Mouse (Mus musculus) forebrain, embryonic 13.5 days (tissue): Measurements from ENCODE around the gene Hus1b. TPM values are rescaled to one million over a fixed set of nuclear protein-coding genes. Genes with fewer than 3 reads are reported as not detected.
A peak's percentile ranks its signal among the peaks of the same experiment; 100 is the strongest.

Experiments used
- ATAC-seq: fragments of 200-750 bp; cut with Nextera tagmentation; 2 replicates; pipeline ENCODE4 v1.8.0; 2017
- H3K27ac ChIP-seq: fragments of 300-500 bp; sonication (generic); 2 replicates; pipeline ENCODE4 v1.5.1; 2015; ENCODE audit warnings: inconsistent platforms, mild to moderate bottlenecking, moderate library complexity
- H3K27me3 ChIP-seq: fragments of 300-500 bp; sonication (generic); 2 replicates; pipeline ENCODE4 v1.6.1; 2015; ENCODE audit warnings: mild to moderate bottlenecking, inconsistent platforms
- H3K36me3 ChIP-seq: fragments of 300-500 bp; sonication (generic); 2 replicates; pipeline ENCODE4 v1.6.1; 2015; ENCODE audit warnings: mild to moderate bottlenecking, inconsistent platforms; ENCODE audit not compliant: poor library complexity, severe bottlenecking
- H3K4me1 ChIP-seq: fragments of 300-500 bp; sonication (generic); 2 replicates; pipeline ENCODE4 v1.6.1; 2015; ENCODE audit warnings: inconsistent platforms
- H3K4me2 ChIP-seq: fragments of 300-500 bp; sonication (generic); 2 replicates; pipeline ENCODE4 v1.6.1; 2015; ENCODE audit warnings: inconsistent platforms, mild to moderate bottlenecking, moderate library complexity
- H3K4me3 ChIP-seq: fragments of 300-500 bp; sonication (generic); 2 replicates; pipeline ENCODE4 v1.5.1; 2015; ENCODE audit warnings: mild to moderate bottlenecking, inconsistent platforms
- H3K9ac ChIP-seq: fragments of 300-500 bp; sonication (generic); 2 replicates; pipeline ENCODE4 v1.6.1; 2015; ENCODE audit warnings: mild to moderate bottlenecking, inconsistent platforms
- H3K9me3 ChIP-seq: fragments of 300-500 bp; sonication (generic); replicated peaks from 2 replicates; pipeline ENCODE4 v1.6.1; 2016; ENCODE audit warnings: inconsistent platforms
- WGBS: fragments of 180-500 bp; shearing (Covaris S2); methylation state at CpG from one replicate; pipeline ENCODE4 v1.1.7; 2015; 5-methylcytosine and 5-hydroxymethylcytosine counted together
- polyA plus RNA-seq: library from polyadenylated mRNA; unstranded; fragments of >200 nt; fragmentation: Nextera tagmentation; extraction: Ambion mirVana; gene quantifications from 2 replicates; pipeline ENCODE4 v1.2.1, GENCODE M21; 2015

Gene Hus1b
- polyA plus RNA-seq, 1 experiment from 2014 or later = not detected

GRCm38 (mm10) chr13:30974247-30974630, 26.7 kb upstream of the Hus1b start:
- no peaks in the 10 kb centered on the region for H3K27me3 ChIP-seq
- peak overlapping the region; percentile 67 for H3K4me2 ChIP-seq
- WGBS = 29% methylated on average over 5 of the region's 5 CpGs
- ATAC-seq = peak; percentile 51
- no peaks in the 10 kb centered on the region for H3K36me3 ChIP-seq
- H3K4me1 ChIP-seq = peaks cover 14% of the 10 kb centered on the region; the same call in 1 of the 2 replicates
- peak overlapping the region; percentile 90 for H3K4me3 ChIP-seq
- H3K27ac ChIP-seq = no peak overlapping the region
- H3K9ac ChIP-seq = peak overlapping the region; percentile 92
- no peaks in the 10 kb centered on the region for H3K9me3 ChIP-seq

GRCm38 (mm10) chr13:30973501-30974246, 26.1 kb upstream of the Hus1b start, which contains the start of the genes Exoc2 and Gm5447:
Exoc2 (minus strand) TSS chr13:30974093.
Gm5447 (plus strand) TSS chr13:30974204.
- WGBS = under 1% methylated on average over 52 of the region's 54 CpGs
- ATAC-seq = peak; percentile 99
- Histone ChIP-seq H3K9me3 (no peaks in the 10 kb centered on the region), H3K27me3 (no peaks in the 10 kb centered on the region), H3K4me2 (peak within 1 kb of the TSS; percentile 67), H3K4me1 (peaks cover 14% of the 10 kb centered on the region; the same call in 1 of the 2 replicates), H3K36me3 (no peaks in the 10 kb centered on the region), H3K27ac (peak within 1 kb of the TSS; percentile 88), H3K4me3 (peak within 1 kb of the TSS; percentile 90), H3K9ac (peak within 1 kb of the TSS; percentile 92)

GRCm38 (mm10) chr13:30972102-30972501, 24.5 kb upstream of the Hus1b start:
- Histone ChIP-seq H3K4me3 (no peak overlapping the region), H3K36me3 (no peaks in the 10 kb centered on the region), H3K27ac (no peak overlapping the region), H3K4me1 (peaks cover 16% of the 10 kb centered on the region; the same call in 1 of the 2 replicates), H3K9ac (no peak overlapping the region), H3K4me2 (no peak overlapping the region), H3K27me3 (no peaks in the 10 kb centered on the region), H3K9me3 (no peaks in the 10 kb centered on the region)
- no peak for ATAC-seq
- 89% methylated on average over 2 of the region's 2 CpGs for WGBS

GRCm38 (mm10) chr13:30971047-30971446, 23.5 kb upstream of the Hus1b start:
- ATAC-seq = no peak
- WGBS = 94% methylated on average over 3 of the region's 3 CpGs
- Histone ChIP-seq H3K9me3 (no peaks in the 10 kb centered on the region), H3K27me3 (no peaks in the 10 kb centered on the region), H3K36me3 (no peaks in the 10 kb centered on the region), H3K4me3 (no peak overlapping the region), H3K4me2 (no peak overlapping the region), H3K4me1 (peaks cover 27% of the 10 kb centered on the region), H3K9ac (no peak overlapping the region), H3K27ac (no peak overlapping the region)

GRCm38 (mm10) chr13:30968311-30968710, 20.8 kb upstream of the Hus1b start:
- Histone ChIP-seq H3K4me3 (no peak overlapping the region), H3K36me3 (no peaks in the 10 kb centered on the region), H3K9me3 (no peaks in the 10 kb centered on the region), H3K9ac (no peak overlapping the region), H3K27ac (no peak overlapping the region), H3K4me1 (peaks cover 26% of the 10 kb centered on the region), H3K27me3 (no peaks in the 10 kb centered on the region), H3K4me2 (no peak overlapping the region)
- no peak for ATAC-seq
- 64% methylated on average over 4 of the region's 4 CpGs for WGBS

- Histone ChIP-seq H3K4me2 (peak overlapping the region; percentile 45), H3K9me3 (no peaks in the 10 kb centered on the region), H3K27me3 (no peaks in the 10 kb centered on the region), H3K4me1 (peaks cover 19% of the 10 kb centered on the region), H3K9ac (no peak overlapping the region), H3K27ac (no peak overlapping the region; the same call in 1 of the 2 replicates), H3K36me3 (no peaks in the 10 kb centered on the region), H3K4me3 (no peak overlapping the region)
- 20% methylated on average over 10 of the region's 10 CpGs for WGBS
- ATAC-seq = peak; percentile 63
Observed at GRCm38 (mm10) chr13:30966507-30966911, 18.9 kb upstream of the Hus1b start.

- Histone ChIP-seq H3K27ac (no peak overlapping the region), H3K4me1 (peaks cover 16% of the 10 kb centered on the region), H3K9ac (no peak overlapping the region), H3K36me3 (no peaks in the 10 kb centered on the region), H3K4me2 (no peak overlapping the region), H3K9me3 (no peaks in the 10 kb centered on the region), H3K27me3 (no peaks in the 10 kb centered on the region), H3K4me3 (no peak overlapping the region)
- 50% methylated on average over 2 of the region's 2 CpGs for WGBS
- no peak for ATAC-seq
Observed at GRCm38 (mm10) chr13:30961932-30962331, 14.4 kb upstream of the Hus1b start.

GRCm38 (mm10) chr13:30960714-30961113, 13.2 kb upstream of the Hus1b start:
- Histone ChIP-seq H3K9me3 (no peaks in the 10 kb centered on the region), H3K27me3 (no peaks in the 10 kb centered on the region), H3K4me1 (0 out of 2 replicates have a peak, but pooled peaks cover 5% of the 10 kb centered on the region), H3K4me2 (no peak overlapping the region), H3K27ac (no peak overlapping the region), H3K9ac (no peak overlapping the region), H3K36me3 (no peaks in the 10 kb centered on the region), H3K4me3 (no peak overlapping the region)
- 93% methylated on average over 2 of the region's 2 CpGs for WGBS
- ATAC-seq = no peak

- ATAC-seq = no peak
- H3K9ac ChIP-seq = no peak overlapping the region
- 86% methylated on average over 1 of the region's 1 CpGs for WGBS
- no peaks in the 10 kb centered on the region for H3K9me3 ChIP-seq
- no peaks in the 10 kb centered on the region for H3K4me1 ChIP-seq
- H3K4me2 ChIP-seq = no peak overlapping the region
- no peaks in the 10 kb centered on the region for H3K27me3 ChIP-seq
- H3K36me3 ChIP-seq = no peaks in the 10 kb centered on the region
- H3K4me3 ChIP-seq = no peak overlapping the region
- H3K27ac ChIP-seq = no peak overlapping the region
Observed at GRCm38 (mm10) chr13:30953580-30953979, 6.0 kb upstream of the Hus1b start.

GRCm38 (mm10) chr13:30952044-30952443, 4.5 kb upstream of the Hus1b start:
- no peak for ATAC-seq
- H3K4me3 ChIP-seq = no peak overlapping the region
- 89% methylated on average over 2 of the region's 2 CpGs for WGBS
- H3K9ac ChIP-seq = no peak overlapping the region
- H3K4me2 ChIP-seq = no peak overlapping the region
- H3K36me3 ChIP-seq = peaks cover 4% of the 10 kb centered on the region; the same call in 1 of the 2 replicates
- no peak overlapping the region for H3K27ac ChIP-seq
- H3K9me3 ChIP-seq = no peaks in the 10 kb centered on the region
- H3K4me1 ChIP-seq = no peaks in the 10 kb centered on the region
- H3K27me3 ChIP-seq = no peaks in the 10 kb centered on the region

GRCm38 (mm10) chr13:30949181-30949580, 1.6 kb upstream of the Hus1b start:
- Histone ChIP-seq H3K9ac (no peak overlapping the region), H3K9me3 (no peaks in the 10 kb centered on the region), H3K27me3 (no peaks in the 10 kb centered on the region), H3K4me2 (no peak overlapping the region), H3K27ac (no peak overlapping the region), H3K4me1 (no peaks in the 10 kb centered on the region), H3K4me3 (no peak overlapping the region), H3K36me3 (peaks cover 6% of the 10 kb centered on the region; the same call in 1 of the 2 replicates)
- no peak for ATAC-seq
- 95% methylated on average over 9 of the region's 9 CpGs for WGBS

- Histone ChIP-seq H3K9me3 (no peaks in the 10 kb centered on the region), H3K9ac (no peak overlapping the region), H3K4me3 (no peak overlapping the region), H3K36me3 (peaks cover 6% of the 10 kb centered on the region; the same call in 1 of the 2 replicates), H3K27me3 (no peaks in the 10 kb centered on the region), H3K4me2 (no peak overlapping the region), H3K27ac (no peak overlapping the region), H3K4me1 (no peaks in the 10 kb centered on the region)
- 93% methylated on average over 15 of the region's 15 CpGs for WGBS
- no peak for ATAC-seq
Observed at GRCm38 (mm10) chr13:30947129-30947528, 430 bp downstream of the Hus1b start.
